Mouse (Mus musculus): Measurements from ENCODE around the gene 4930535I16Rik. TPM values are rescaled to one million over a fixed set of nuclear protein-coding genes. Genes with fewer than 3 reads are reported as not detected.

4930535I16Rik gene
- polyA plus RNA-seq, 1 experiment from 2014 or later = not detected

DNA sequence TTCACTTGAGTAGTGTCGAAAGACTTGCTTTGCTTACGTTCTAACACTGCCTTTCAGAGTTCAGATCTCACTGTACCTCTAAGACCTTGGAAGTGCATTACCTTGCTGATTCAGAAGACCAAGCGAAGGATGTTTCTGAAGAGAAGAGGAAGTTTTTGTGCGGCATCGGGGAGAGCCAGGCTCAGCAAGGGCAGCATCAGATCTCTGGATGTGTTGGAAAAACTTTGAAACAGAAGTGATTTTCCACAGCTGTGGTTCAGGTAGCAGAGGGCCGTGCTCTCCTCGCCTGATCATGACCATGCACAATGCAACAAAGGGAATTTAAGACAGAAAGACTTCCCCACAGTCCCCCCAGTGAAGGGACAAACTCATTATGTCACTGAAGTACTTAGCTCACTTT lies 18.2 kb upstream of the 4930535I16Rik start:
- H3K9me3 ChIP-seq (replicated peaks) = no peaks in the 10 kb centered on the region
- peaks cover 58% of the 10 kb centered on the region for H3K36me3 ChIP-seq
- H3K27ac ChIP-seq = no peak overlapping the region
- no peaks in the 10 kb centered on the region for H3K27me3 ChIP-seq (ENCODE audit: low read depth, poor library complexity, severe bottlenecking)
- no peak overlapping the region for H3K4me3 ChIP-seq
- WGBS = 92% methylated on average over 7 of the region's 7 CpGs
- no peaks in the 10 kb centered on the region for H3K4me1 ChIP-seq
- DNase-seq (ENCODE audit: low spot score) = no peak

DNA sequence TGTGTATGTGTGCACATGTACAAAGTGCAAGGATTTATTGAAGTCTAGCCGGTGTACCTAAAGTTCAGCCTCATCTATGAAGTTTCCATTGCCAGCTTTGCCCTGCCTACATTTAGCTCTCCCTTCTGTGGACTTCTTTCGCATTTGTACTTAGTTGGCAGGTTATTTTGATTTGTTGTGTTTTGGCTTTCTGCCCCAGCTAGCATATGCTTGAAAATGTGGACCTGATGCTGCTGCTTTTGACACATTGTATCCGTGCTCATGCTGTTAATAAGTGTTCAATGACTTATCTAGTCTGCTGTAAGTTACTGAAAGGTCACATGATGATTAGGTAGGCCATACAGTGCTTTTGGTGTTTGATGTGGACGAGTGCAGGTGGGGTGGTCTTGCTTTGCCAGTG lies 16.5 kb upstream of the 4930535I16Rik start:
- DNase-seq (ENCODE audit: low spot score) = no peak
- 93% methylated on average over 4 of the region's 4 CpGs for WGBS
- no peaks in the 10 kb centered on the region for H3K4me1 ChIP-seq
- H3K4me3 ChIP-seq = no peak overlapping the region
- H3K36me3 ChIP-seq = peaks cover 75% of the 10 kb centered on the region
- no peaks in the 10 kb centered on the region for H3K27me3 ChIP-seq (ENCODE audit: low read depth, poor library complexity, severe bottlenecking)
- no peak overlapping the region for H3K27ac ChIP-seq
- no peaks in the 10 kb centered on the region for H3K9me3 ChIP-seq (replicated peaks)

DNA sequence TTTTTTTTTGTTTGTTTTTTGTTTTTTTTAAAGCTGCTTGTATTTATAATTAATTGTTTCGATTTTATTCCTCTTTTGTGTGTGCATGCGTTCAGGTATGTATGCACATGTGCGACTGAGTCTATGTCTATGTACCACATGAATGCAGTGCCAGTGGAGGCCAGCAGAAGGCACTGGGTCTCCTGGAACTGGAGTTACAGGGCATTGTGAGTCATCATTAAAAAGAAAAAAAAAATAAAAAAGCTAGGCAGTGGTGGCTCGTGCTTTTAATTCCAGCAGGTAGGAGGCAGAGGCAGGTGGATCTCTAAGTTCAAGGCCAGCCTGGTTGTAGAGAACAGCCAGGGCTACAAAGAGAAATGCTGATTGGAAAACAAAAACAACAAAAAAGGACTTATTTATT lies 12.2 kb upstream of the 4930535I16Rik start:
- H3K4me1 ChIP-seq = no peaks in the 10 kb centered on the region
- 93% methylated on average over 4 of the region's 4 CpGs for WGBS
- no peaks in the 10 kb centered on the region for H3K27me3 ChIP-seq (ENCODE audit: low read depth, poor library complexity, severe bottlenecking)
- H3K27ac ChIP-seq = no peak overlapping the region
- H3K9me3 ChIP-seq (replicated peaks) = no peaks in the 10 kb centered on the region
- H3K4me3 ChIP-seq = no peak overlapping the region
- peaks cover 92% of the 10 kb centered on the region for H3K36me3 ChIP-seq
- DNase-seq (ENCODE audit: low spot score) = no peak

DNA sequence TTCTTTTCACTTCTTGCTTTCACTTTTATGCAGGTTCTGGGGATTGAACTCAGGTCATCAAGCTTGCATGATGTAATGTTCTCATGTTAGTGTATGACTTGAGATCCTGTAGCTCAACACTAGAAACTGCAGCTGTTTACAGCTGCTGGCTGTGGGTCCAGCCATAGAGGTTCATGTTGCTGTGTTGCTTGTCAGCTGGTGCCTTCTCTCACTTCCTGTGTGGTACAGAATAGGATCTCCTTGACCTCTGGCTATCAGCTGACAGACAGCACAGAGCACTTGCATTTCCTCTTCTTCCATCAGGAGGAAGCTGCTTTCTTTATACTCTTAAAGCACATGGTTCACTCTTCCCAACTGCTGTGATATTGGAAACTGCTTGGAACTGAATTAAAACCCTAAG lies 10.1 kb upstream of the 4930535I16Rik start:
- H3K27me3 ChIP-seq (ENCODE audit: low read depth, poor library complexity, severe bottlenecking) = no peaks in the 10 kb centered on the region
- no peak for DNase-seq (ENCODE audit: low spot score)
- H3K36me3 ChIP-seq = peaks cover 94% of the 10 kb centered on the region
- H3K9me3 ChIP-seq (replicated peaks) = no peaks in the 10 kb centered on the region
- H3K4me3 ChIP-seq = no peak overlapping the region
- H3K4me1 ChIP-seq = no peaks in the 10 kb centered on the region
- H3K27ac ChIP-seq = no peak overlapping the region

DNA sequence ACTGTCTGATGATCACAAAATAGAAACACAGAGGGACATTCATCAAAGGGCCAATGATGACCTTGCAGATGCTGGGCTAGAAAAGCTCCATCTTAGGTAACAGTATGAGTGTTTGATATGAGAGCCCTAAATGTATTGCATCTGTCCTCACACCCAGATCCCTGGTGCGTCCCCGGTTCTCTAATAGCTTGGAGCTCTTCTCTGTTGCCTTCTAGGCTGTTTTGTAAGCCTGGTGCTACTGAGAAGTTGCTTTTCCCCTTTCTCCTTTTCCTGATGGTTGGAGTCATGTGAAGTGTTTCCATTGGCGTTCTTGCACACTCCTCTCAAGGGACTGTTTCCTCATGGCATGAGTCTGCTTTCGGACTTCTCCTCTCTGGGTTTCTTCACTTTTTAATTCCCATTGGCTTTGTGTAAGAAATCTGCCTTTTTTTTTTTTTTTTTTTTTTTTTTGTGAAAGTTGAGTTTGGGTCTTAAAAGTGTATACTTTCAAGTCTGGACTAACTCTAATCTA lies 3.3 kb upstream of the 4930535I16Rik start:
- H3K27me3 ChIP-seq (ENCODE audit: low read depth, poor library complexity, severe bottlenecking) = no peaks in the 10 kb centered on the region
- H3K27ac ChIP-seq = no peak overlapping the region
- WGBS = 93% methylated on average over 4 of the region's 4 CpGs
- no peak overlapping the region for H3K4me3 ChIP-seq
- H3K36me3 ChIP-seq = peaks cover 55% of the 10 kb centered on the region
- peaks cover 22% of the 10 kb centered on the region for H3K4me1 ChIP-seq
- H3K9me3 ChIP-seq (replicated peaks) = no peaks in the 10 kb centered on the region
- no peak for DNase-seq (ENCODE audit: low spot score)

DNA sequence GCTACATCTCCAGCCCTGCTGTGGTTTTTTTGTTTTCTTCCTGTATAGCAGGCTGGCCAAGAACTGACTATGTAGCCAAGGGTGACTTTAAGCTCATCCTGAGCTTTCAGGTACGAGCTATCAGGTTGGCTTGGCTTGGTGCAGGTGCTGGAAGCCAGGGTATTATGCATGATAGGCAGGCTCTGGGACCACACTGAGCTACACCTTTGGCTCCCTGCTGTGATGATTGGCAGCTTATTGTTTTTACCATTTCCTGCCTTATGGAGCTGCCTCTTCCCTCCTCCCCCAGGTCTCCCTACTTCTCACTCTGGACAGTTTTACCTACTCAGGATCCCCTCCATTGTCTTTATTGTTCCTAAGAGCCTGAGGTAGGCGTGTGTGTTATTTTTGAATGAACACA lies 1.0 kb upstream of the 4930535I16Rik start:
- Histone ChIP-seq H3K4me1 (peaks cover 26% of the 10 kb centered on the region), H3K4me3 (peak overlapping the region; percentile 95), H3K27me3 (ENCODE audit: low read depth, poor library complexity, severe bottlenecking) (no peaks in the 10 kb centered on the region), H3K36me3 (peaks cover 43% of the 10 kb centered on the region), H3K27ac (no peak overlapping the region), H3K9me3 (replicated peaks) (no peaks in the 10 kb centered on the region)
- no peak for DNase-seq (ENCODE audit: low spot score)
- WGBS = 74% methylated on average over 2 of the region's 2 CpGs

DNA sequence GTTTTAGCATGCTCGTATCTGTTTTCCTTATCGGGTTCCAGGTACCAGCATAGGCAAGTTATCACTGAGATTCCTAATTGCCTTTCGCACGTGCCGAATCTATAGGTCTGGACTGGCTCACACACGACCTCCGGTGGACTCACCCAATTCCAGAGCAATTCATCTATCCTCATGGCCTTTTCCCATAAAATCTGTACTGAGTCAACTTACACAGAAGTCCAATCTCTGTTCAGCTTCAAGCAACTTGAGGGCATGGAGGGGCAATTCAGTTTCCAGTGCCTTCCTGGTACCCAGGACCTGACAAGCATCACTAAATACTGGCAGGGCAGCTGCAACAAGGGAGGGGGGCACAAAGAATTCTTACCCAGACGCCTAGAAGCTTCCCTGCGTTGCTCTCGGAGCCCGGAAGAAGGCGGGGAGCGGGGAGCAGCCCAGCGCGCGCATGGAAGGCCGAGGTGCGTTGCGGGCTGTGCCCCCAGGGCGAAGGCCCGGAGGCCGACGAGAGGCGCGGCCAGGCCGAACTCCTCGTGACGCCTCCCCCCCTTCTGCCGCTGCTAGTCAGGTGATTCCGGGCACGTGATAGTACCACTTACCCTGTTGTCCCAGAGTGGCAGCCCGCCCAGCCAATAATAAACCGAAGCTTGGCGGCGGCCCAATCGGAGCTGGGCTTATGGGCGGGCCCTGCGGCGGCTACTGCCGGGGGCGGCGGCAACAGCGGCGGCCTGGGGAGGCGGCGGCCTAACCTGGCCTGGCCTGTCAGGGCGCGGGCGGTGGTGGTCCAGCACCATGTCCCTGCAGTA lies 874 bp downstream of the 4930535I16Rik start, which contains the start of gene Rragc:
Gene Rragc, plus strand, starts transcription at position 699 of the 800 bp plus-strand sequence.
- peak within 1 kb of the TSS; percentile 95 for H3K4me3 ChIP-seq
- peak; percentile 100 for DNase-seq (ENCODE audit: low spot score)
- peaks cover 26% of the 10 kb centered on the region for H3K4me1 ChIP-seq
- 1% methylated on average over 49 of the region's 49 CpGs for WGBS
- peaks cover 44% of the 10 kb centered on the region for H3K36me3 ChIP-seq
- peak within 1 kb of the TSS; percentile 91 for H3K27ac ChIP-seq
- no peaks in the 10 kb centered on the region for H3K9me3 ChIP-seq (replicated peaks)
- no peaks in the 10 kb centered on the region for H3K27me3 ChIP-seq (ENCODE audit: low read depth, poor library complexity, severe bottlenecking)

DNA sequence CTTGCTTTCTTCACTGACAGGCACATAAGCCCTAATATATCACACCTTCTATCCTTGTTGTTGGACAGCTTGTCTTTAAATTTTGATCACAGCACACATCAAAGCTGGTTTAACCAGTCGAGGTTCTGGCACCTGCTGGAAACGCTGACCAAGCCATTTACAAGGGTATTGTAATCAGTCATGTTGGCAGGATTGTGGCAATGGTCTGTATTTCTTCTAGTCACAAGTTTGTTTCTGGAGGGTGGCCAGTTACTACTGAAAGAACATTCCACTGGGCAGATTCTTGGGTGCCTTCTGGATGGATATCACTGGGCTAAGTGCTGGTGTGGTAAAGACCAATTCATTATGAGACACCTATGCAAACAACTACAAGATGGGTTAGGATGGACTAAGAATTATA lies 5.4 kb downstream of the 4930535I16Rik start:
- Histone ChIP-seq H3K4me3 (no peak overlapping the region), H3K4me1 (peaks cover 9% of the 10 kb centered on the region), H3K9me3 (replicated peaks) (no peaks in the 10 kb centered on the region), H3K27ac (no peak overlapping the region), H3K36me3 (peaks cover 65% of the 10 kb centered on the region), H3K27me3 (ENCODE audit: low read depth, poor library complexity, severe bottlenecking) (no peaks in the 10 kb centered on the region)
- no peak for DNase-seq (ENCODE audit: low spot score)
- 73% methylated on average over 2 of the region's 2 CpGs for WGBS

DNA sequence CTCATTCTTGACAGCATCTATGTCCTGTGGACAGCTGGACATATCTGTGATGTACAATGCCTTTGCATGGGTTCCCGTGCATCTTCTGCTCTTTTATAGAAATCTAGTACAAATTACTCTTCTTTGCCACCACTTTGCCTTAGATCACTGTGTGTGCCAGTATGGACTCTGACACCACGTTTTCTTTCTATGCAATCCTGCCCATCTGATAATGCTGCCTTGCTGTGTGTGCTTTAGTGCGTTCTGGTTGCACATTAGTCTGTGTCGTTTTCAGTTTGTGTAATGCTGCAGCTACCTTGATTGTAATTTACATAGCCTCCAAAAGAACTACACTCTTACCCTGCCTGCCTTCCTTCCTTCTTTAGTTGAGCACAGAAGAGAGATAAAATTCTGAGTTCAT lies 6.3 kb downstream of the 4930535I16Rik start:
- Histone ChIP-seq H3K27me3 (ENCODE audit: low read depth, poor library complexity, severe bottlenecking) (no peaks in the 10 kb centered on the region), H3K36me3 (peaks cover 65% of the 10 kb centered on the region), H3K4me1 (peaks cover 7% of the 10 kb centered on the region), H3K4me3 (no peak overlapping the region), H3K27ac (no peak overlapping the region), H3K9me3 (replicated peaks) (no peaks in the 10 kb centered on the region)
- 87% methylated on average over 4 of the region's 4 CpGs for WGBS
- no peak for DNase-seq (ENCODE audit: low spot score)

DNA sequence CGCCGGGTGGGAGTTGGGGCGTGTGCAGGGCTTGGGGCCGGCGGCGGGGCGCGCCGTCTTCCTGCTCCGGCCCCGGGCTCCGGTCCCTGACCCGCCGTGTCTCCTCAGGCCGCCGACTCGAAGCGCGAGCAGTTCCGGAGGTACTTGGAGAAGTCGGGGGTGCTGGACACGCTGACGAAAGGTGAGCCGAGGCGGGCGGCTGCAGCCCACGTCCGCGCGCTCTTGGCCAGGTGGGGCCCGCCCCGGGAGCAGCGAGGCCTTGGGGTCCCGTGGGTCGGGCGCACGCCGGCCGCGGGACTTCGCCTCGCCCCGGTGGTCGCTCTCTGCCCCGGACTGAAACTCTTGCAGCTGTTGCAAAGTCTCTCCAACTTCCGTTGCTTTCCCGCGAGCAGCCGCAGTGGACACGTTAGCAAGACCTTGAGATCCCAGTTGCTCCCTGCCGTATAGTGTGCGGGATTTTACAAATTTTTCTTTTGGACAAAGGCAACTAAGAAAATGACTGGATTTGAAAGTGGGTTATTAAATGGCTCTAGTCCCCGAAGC lies 12.6 kb downstream of the 4930535I16Rik start:
- WGBS = under 1% methylated on average over 53 of the region's 53 CpGs
- Histone ChIP-seq H3K27ac (peak overlapping the region; percentile 88), H3K9me3 (replicated peaks) (no peaks in the 10 kb centered on the region), H3K36me3 (peaks cover 22% of the 10 kb centered on the region), H3K4me1 (peaks cover 8% of the 10 kb centered on the region), H3K27me3 (ENCODE audit: low read depth, poor library complexity, severe bottlenecking) (no peaks in the 10 kb centered on the region), H3K4me3 (peak overlapping the region; percentile 94)
- no peak for DNase-seq (ENCODE audit: low spot score)

DNA sequence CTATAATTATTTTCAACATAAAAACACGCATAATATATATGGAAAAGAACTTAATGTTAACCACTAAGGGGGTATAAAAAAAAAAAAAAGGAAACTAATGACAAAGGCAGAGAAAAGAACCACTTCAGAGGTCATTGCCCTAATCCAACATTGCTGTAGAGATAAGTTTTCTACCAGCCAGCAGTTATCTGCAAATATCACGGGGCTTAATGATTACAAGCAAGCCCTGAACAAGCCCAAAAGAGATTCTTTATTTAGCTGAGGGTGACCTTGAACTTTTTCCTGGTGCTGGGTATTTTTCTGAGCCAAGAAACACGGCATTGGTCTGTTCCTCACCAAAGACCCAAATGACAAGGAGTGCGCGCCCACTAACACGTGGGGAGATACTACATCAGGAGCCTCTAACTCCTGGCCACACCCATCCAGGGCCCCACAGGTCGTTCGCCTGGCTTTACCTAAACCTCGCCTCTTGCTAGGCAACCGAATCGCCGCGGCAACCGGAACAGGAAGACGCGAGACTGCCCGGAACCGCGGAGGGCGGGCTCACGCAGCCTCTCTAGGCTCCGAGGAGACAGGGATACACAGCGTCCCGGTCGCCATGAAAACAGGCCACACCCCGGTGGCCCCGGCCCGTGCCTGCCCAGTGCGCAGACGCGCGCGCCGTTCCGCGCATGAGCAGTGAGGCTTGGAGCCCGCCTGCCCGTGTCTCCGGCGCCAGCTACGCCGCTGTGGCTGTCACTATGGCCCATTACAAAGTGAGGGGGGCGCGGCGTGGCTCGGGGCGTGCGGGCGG lies 13.3 kb downstream of the 4930535I16Rik start, which contains the start of gene Mycbp:
Gene Mycbp, plus strand, starts transcription at position 500 of the 793 bp plus-strand sequence.
- H3K27ac ChIP-seq = peak within 1 kb of the TSS; percentile 88
- H3K27me3 ChIP-seq (ENCODE audit: low read depth, poor library complexity, severe bottlenecking) = no peaks in the 10 kb centered on the region
- 2% methylated on average over 49 of the region's 49 CpGs for WGBS
- peaks cover 15% of the 10 kb centered on the region for H3K36me3 ChIP-seq
- H3K4me1 ChIP-seq = peaks cover 8% of the 10 kb centered on the region
- DNase-seq (ENCODE audit: low spot score) = peak; percentile 100
- peak within 1 kb of the TSS; percentile 94 for H3K4me3 ChIP-seq
- H3K9me3 ChIP-seq (replicated peaks) = no peaks in the 10 kb centered on the region

DNA sequence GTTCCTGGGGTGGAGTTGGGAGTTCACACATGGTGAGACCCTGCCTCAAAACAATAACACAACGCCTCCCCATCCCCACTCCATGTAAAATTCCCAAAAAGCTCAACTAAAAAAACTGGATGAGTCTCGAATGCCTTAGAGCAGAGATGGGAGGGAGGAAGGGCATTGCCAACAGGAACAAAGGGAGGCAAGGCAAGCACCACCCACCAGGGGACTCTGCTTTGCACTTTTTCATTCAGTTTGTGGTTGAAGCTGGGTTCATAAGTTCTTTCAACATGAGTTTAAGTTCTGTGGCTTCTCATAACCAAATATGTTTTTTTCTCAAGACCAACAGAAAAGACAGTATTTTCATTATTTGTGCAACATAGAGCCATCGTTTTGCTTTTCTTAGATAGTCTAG lies 14.4 kb downstream of the 4930535I16Rik start:
- 73% methylated on average over 3 of the region's 3 CpGs for WGBS
- no peaks in the 10 kb centered on the region for H3K9me3 ChIP-seq (replicated peaks)
- DNase-seq (ENCODE audit: low spot score) = no peak
- H3K4me1 ChIP-seq = peaks cover 8% of the 10 kb centered on the region
- H3K27ac ChIP-seq = no peak overlapping the region
- no peaks in the 10 kb centered on the region for H3K27me3 ChIP-seq (ENCODE audit: low read depth, poor library complexity, severe bottlenecking)
- H3K4me3 ChIP-seq = no peak overlapping the region
- H3K36me3 ChIP-seq = peaks cover 5% of the 10 kb centered on the region; the same call in 1 of the 2 replicates

DNA sequence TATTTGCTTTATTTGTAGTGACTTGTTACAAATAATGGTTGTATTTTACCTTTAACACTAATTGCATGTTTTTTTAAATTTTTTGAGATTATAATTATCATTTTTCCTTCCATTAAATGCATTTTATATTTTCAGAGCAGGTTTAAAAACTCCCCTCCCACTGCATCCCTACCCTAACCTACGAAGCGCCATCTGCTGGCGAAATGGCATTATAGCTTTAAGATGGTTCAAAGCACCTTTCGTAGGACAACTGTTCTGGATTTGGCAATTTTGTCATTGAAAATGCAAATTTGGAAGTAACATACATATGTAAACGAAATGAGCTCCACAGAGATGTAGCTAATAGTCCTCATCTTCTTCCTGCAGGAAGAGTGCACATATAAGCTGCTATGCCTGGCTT lies 19.1 kb downstream of the 4930535I16Rik start:
- DNase-seq (ENCODE audit: low spot score) = peak; percentile 62
- no peak overlapping the region for H3K27ac ChIP-seq
- WGBS = 15% methylated on average over 5 of the region's 5 CpGs
- H3K9me3 ChIP-seq (replicated peaks) = no peaks in the 10 kb centered on the region
- H3K36me3 ChIP-seq = no peaks in the 10 kb centered on the region
- H3K4me1 ChIP-seq = no peaks in the 10 kb centered on the region
- no peak overlapping the region for H3K4me3 ChIP-seq
- no peaks in the 10 kb centered on the region for H3K27me3 ChIP-seq (ENCODE audit: low read depth, poor library complexity, severe bottlenecking)
